Mouse (Mus musculus) lung, embryonic 14.5 days (tissue): ENCODE data around the gene Ldlrad3. TPM values are rescaled to one million over a fixed set of nuclear protein-coding genes. Genes with fewer than 3 reads are reported as not detected.

Experiments used
- ATAC-seq: fragments of 200-750 bp; cut with Nextera tagmentation; 2 replicates; pipeline ENCODE4 v1.8.0; 2017; ENCODE audit warnings: mild to moderate bottlenecking, moderate TSS enrichment, moderate library complexity; ENCODE audit not compliant: insufficient read depth
- DNase-seq: peaks from one replicate; pipeline ENCODE4 v3.0.0-alpha.2; 2015
- H3K27ac ChIP-seq: fragments of 300-500 bp; sonication (generic); 2 replicates; pipeline ENCODE4 v1.5.1; 2014; ENCODE audit warnings: low read depth, mild to moderate bottlenecking, moderate library complexity
- H3K27me3 ChIP-seq: fragments of 300-500 bp; sonication (generic); 2 replicates; pipeline ENCODE4 v1.6.1; 2014; ENCODE audit warnings: low read length, control low read depth; ENCODE audit not compliant: insufficient read depth
- H3K36me3 ChIP-seq: fragments of 300-500 bp; sonication (generic); 2 replicates; pipeline ENCODE4 v1.6.1; 2014; ENCODE audit warnings: control low read depth; ENCODE audit not compliant: insufficient read depth
- H3K4me1 ChIP-seq: fragments of 300-500 bp; sonication (generic); 2 replicates; pipeline ENCODE4 v1.6.1; 2014; ENCODE audit warnings: antibody characterized with exemption, control low read depth; ENCODE audit not compliant: insufficient read depth
- H3K4me2 ChIP-seq: fragments of 300-500 bp; sonication (generic); 2 replicates; pipeline ENCODE4 v1.6.1; 2014; ENCODE audit warnings: mild to moderate bottlenecking
- H3K4me3 ChIP-seq: fragments of 300-500 bp; sonication (generic); 2 replicates; pipeline ENCODE4 v1.5.1; 2014; ENCODE audit warnings: low read depth, low read length
- H3K9ac ChIP-seq: fragments of 300-500 bp; sonication (generic); 2 replicates; pipeline ENCODE4 v1.6.1; 2014
- H3K9me3 ChIP-seq: fragments of 300-500 bp; sonication (generic); 2 replicates; pipeline ENCODE4 v1.6.1; 2016; ENCODE audit warnings: low read depth, low read length, control low read depth
- CTCF ChIP-seq: IDR thresholded peaks from 2 replicates; pipeline ENCODE4 v1.5.1; 2016; ENCODE audit warnings: antibody characterized with exemption, low read depth
- WGBS: fragments of 180-500 bp; shearing (Covaris S2); extraction: QIAGEN DNeasy Blood & Tissue Kit; methylation state at CpG from one replicate; pipeline ENCODE4 v1.1.7; 2014; 5-methylcytosine and 5-hydroxymethylcytosine counted together
- polyA plus RNA-seq: library from polyadenylated mRNA; unstranded; fragments of >200 nt; fragmentation: Nextera tagmentation; extraction: Ambion mirVana; gene quantifications from 2 replicates; pipeline ENCODE4 v1.2.1, GENCODE M21; 2014

Gene Ldlrad3
- polyA plus RNA-seq, 1 experiment from 2014 or later: 60.4 TPM

- Histone ChIP-seq H3K9me3 (no peaks in the 10 kb centered on the region), H3K9ac (no peak overlapping the region), H3K4me1 (no peaks in the 10 kb centered on the region), H3K27me3 (no peaks in the 10 kb centered on the region), H3K4me2 (no peak overlapping the region), H3K36me3 (no peaks in the 10 kb centered on the region), H3K4me3 (no peak overlapping the region), H3K27ac (no peak overlapping the region)
- DNase-seq: no peak
- no peak for ATAC-seq
- 84% methylated on average over 4 of the region's 4 CpGs for WGBS
- no peak for TF ChIP-seq CTCF
Measured at GRCm38 (mm10) chr2:101922302-101922701, 263.9 kb downstream of the Ldlrad3 start.

GRCm38 (mm10) chr2:101920136-101920554 lies 266.0 kb downstream of the Ldlrad3 start:
- Histone ChIP-seq H3K4me2 (no peak overlapping the region), H3K27me3 (no peaks in the 10 kb centered on the region), H3K27ac (no peak overlapping the region), H3K4me3 (no peak overlapping the region), H3K4me1 (no peaks in the 10 kb centered on the region), H3K36me3 (no peaks in the 10 kb centered on the region), H3K9me3 (no peaks in the 10 kb centered on the region), H3K9ac (no peak overlapping the region)
- DNase-seq (no peak), ATAC-seq (no peak)
- 55% methylated on average over 2 of the region's 2 CpGs for WGBS
- TF ChIP-seq CTCF: no peak

GRCm38 (mm10) chr2:101918518-101918917 lies 267.7 kb downstream of the Ldlrad3 start:
- Histone ChIP-seq H3K4me3 (no peak overlapping the region), H3K27ac (no peak overlapping the region), H3K4me2 (no peak overlapping the region), H3K4me1 (no peaks in the 10 kb centered on the region), H3K36me3 (no peaks in the 10 kb centered on the region), H3K9me3 (no peaks in the 10 kb centered on the region), H3K27me3 (no peaks in the 10 kb centered on the region), H3K9ac (no peak overlapping the region)
- DNase-seq: no peak
- TF ChIP-seq CTCF: no peak
- ATAC-seq: no peak
- WGBS: 76% methylated on average over 7 of the region's 7 CpGs

GRCm38 (mm10) chr2:101909326-101910080 lies 276.7 kb downstream of the Ldlrad3 start:
- no peak for TF ChIP-seq CTCF
- no peak overlapping the region for H3K4me2 ChIP-seq
- H3K4me1 ChIP-seq: no peaks in the 10 kb centered on the region
- no peak overlapping the region for H3K4me3 ChIP-seq
- H3K9ac ChIP-seq: no peak overlapping the region
- no peaks in the 10 kb centered on the region for H3K27me3 ChIP-seq
- no peaks in the 10 kb centered on the region for H3K9me3 ChIP-seq
- H3K27ac ChIP-seq: no peak overlapping the region
- no peaks in the 10 kb centered on the region for H3K36me3 ChIP-seq
- 86% methylated on average over 15 of the region's 15 CpGs for WGBS
- DNase-seq (no peak), ATAC-seq (no peak)

GRCm38 (mm10) chr2:101908773-101909172 lies 277.4 kb downstream of the Ldlrad3 start:
- no peak for TF ChIP-seq CTCF
- H3K4me1 ChIP-seq: no peaks in the 10 kb centered on the region
- no peaks in the 10 kb centered on the region for H3K9me3 ChIP-seq
- H3K9ac ChIP-seq: no peak overlapping the region
- ATAC-seq (no peak), DNase-seq (no peak)
- no peak overlapping the region for H3K4me3 ChIP-seq
- H3K4me2 ChIP-seq: no peak overlapping the region
- H3K36me3 ChIP-seq: no peaks in the 10 kb centered on the region
- no peaks in the 10 kb centered on the region for H3K27me3 ChIP-seq
- H3K27ac ChIP-seq: no peak overlapping the region
- 73% methylated on average over 13 of the region's 13 CpGs for WGBS

- H3K4me3 ChIP-seq: no peak overlapping the region
- WGBS: 68% methylated on average over 10 of the region's 10 CpGs
- no peak overlapping the region for H3K27ac ChIP-seq
- DNase-seq: no peak
- no peaks in the 10 kb centered on the region for H3K9me3 ChIP-seq
- H3K9ac ChIP-seq: no peak overlapping the region
- no peak overlapping the region for H3K4me2 ChIP-seq
- no peak for ATAC-seq
- H3K4me1 ChIP-seq: no peaks in the 10 kb centered on the region
- no peak for TF ChIP-seq CTCF
- H3K36me3 ChIP-seq: no peaks in the 10 kb centered on the region
- no peaks in the 10 kb centered on the region for H3K27me3 ChIP-seq
Measured at GRCm38 (mm10) chr2:101907386-101908022, 278.7 kb downstream of the Ldlrad3 start.

GRCm38 (mm10) chr2:101906379-101906690 lies 279.9 kb downstream of the Ldlrad3 start:
- H3K27me3 ChIP-seq: no peaks in the 10 kb centered on the region
- no peak overlapping the region for H3K4me3 ChIP-seq
- no peak overlapping the region for H3K27ac ChIP-seq
- DNase-seq (no peak), ATAC-seq (peak; percentile 33; the same call in 1 of the 2 replicates)
- no peak for TF ChIP-seq CTCF
- H3K9me3 ChIP-seq: no peaks in the 10 kb centered on the region
- no peaks in the 10 kb centered on the region for H3K4me1 ChIP-seq
- peak overlapping the region; percentile 50 for H3K4me2 ChIP-seq
- WGBS: 66% methylated on average over 5 of the region's 5 CpGs
- H3K9ac ChIP-seq: peak overlapping the region; percentile 27; the same call in 1 of the 2 replicates
- H3K36me3 ChIP-seq: 0 out of 2 replicates have a peak, but pooled peaks cover 3% of the 10 kb centered on the region
